ENCODE assay signal across 18 mouse cellular contexts in genomic region chr8:46829414-46830111, GRCm38 (mm10).
A peak's percentile ranks its signal among the peaks of the same experiment; 100 is the strongest.
DNase-seq lines count a peak whose midpoint lies in the region; ATAC-seq and TF ChIP-seq lines count a peak whose summit lies in the region.
"Had no signal": no experiment of that assay in that cellular context is flagged by ENCODE, and none has a peak within 500 bp of the region (broad histone marks: within the 10 kb centered on the region; RNA-seq: fewer than 3 reads in every experiment).

No protein-coding gene starts in this region.

- TF ChIP-seq POLR2A in liver, adult 2 months (IDR thresholded peaks at IDR 0.05; ENCODE audit: extremely low read depth, insufficient read depth, low read length), result no peak

- no peak overlapping the region for H3K4me2 ChIP-seq in stomach, embryonic 14.5 days (replicated peaks; ENCODE audit: low read depth, low read length)
- no peak overlapping the region for H3K4me2 ChIP-seq in forebrain, embryonic 12.5 days
- H3K4me2 ChIP-seq: heart, embryonic 15.5 days; limb, embryonic 13.5 days had no signal

- no peaks in the 10 kb centered on the region for H3K9me3 ChIP-seq in stomach, embryonic 14.5 days (ENCODE audit: control insufficient read depth, low read depth, low read length)
- H3K9me3 ChIP-seq in forebrain, embryonic 12.5 days, result no peaks in the 10 kb centered on the region
- H3K9me3 ChIP-seq: embryonic facial prominence, embryonic 10.5 days; heart, embryonic 15.5 days; limb, embryonic 13.5 days had no signal

- intact Hi-C loops in left cerebral cortex, postnatal 10 days (cut with DNase I), result no loop called here

- peak; percentile 28 for DNase-seq in cerebellum, adult 11-12 months
- no peak for DNase-seq in cerebellum, adult 8-10 months
- peak; percentile 81 for DNase-seq in liver, adult 2 months (ENCODE audit: extremely low read depth, low read depth, low spot score)
- no peak for DNase-seq in liver
- peak; percentile 10 to 14 for DNase-seq in cerebellum, postnatal 10 days
- DNase-seq in left cerebral cortex, postnatal 10 days (ENCODE audit: extremely low spot score in 1 of 2, low spot score in 2 of 2), result no peak
- DNase-seq: adrenal gland, adult 2 months; heart, adult 2 months; right cerebral cortex, adult 18-20 months; spleen, adult 18-20 months; thymus, postnatal 36 days had no signal

- H3K36me3 ChIP-seq in liver, adult 2 months (ENCODE audit: control insufficient read depth, insufficient read depth, low read length), result peaks cover 23% of the 10 kb centered on the region
- no peaks in the 10 kb centered on the region for H3K36me3 ChIP-seq in stomach, embryonic 14.5 days (ENCODE audit: control insufficient read depth, insufficient read depth, low read length)
- 0 out of 2 replicates have a peak, but pooled peaks cover under 1% of the 10 kb centered on the region for H3K36me3 ChIP-seq in forebrain, embryonic 12.5 days (replicated peaks)
- H3K36me3 ChIP-seq: embryonic facial prominence, embryonic 10.5 days had no signal

- no peak for ATAC-seq in stomach, embryonic 14.5 days (ENCODE audit: insufficient number of reproducible peaks, insufficient read depth, low FRiP score, low read depth)
- ATAC-seq in forebrain, embryonic 12.5 days (ENCODE audit: low FRiP score), result no peak
- ATAC-seq: forebrain, embryonic 14.5 days had no signal

- 38% methylated on average over 6 of the region's 6 CpGs for WGBS in liver, adult 2 months
- WGBS in stomach, embryonic 14.5 days, result 56% methylated on average over 6 of the region's 6 CpGs
- WGBS in forebrain, embryonic 12.5 days, result 80% methylated on average over 6 of the region's 6 CpGs

- peak overlapping the region; percentile 76 for H3K27ac ChIP-seq in liver, adult 2 months (replicated peaks; ENCODE audit: insufficient read depth, low read depth, low read length)
- peak overlapping the region; percentile 50; the same call in 1 of the 2 replicates for H3K27ac ChIP-seq in stomach, embryonic 14.5 days (ENCODE audit: low read length)
- H3K27ac ChIP-seq in forebrain, embryonic 12.5 days, result no peak overlapping the region
- H3K27ac ChIP-seq: embryonic facial prominence, embryonic 10.5 days; heart, adult 2 months; heart, embryonic 15.5 days; limb, embryonic 13.5 days had no signal

- no peaks in the 10 kb centered on the region; the same call in 1 of the 2 replicates for H3K79me2 ChIP-seq in liver, adult 2 months (ENCODE audit: control insufficient read depth, insufficient read depth, low read length)

- no peak overlapping the region for H3K4me3 ChIP-seq in liver, adult 2 months (ENCODE audit: insufficient read depth, low read depth, low read length)
- no peak overlapping the region for H3K4me3 ChIP-seq in stomach, embryonic 14.5 days (ENCODE audit: low read depth, low read length)
- no peak overlapping the region for H3K4me3 ChIP-seq in forebrain, embryonic 12.5 days (replicated peaks)
- H3K4me3 ChIP-seq: embryonic facial prominence, embryonic 10.5 days; heart, adult 2 months; heart, embryonic 15.5 days; limb, embryonic 13.5 days had no signal

- H3K9ac ChIP-seq in liver, adult 2 months (ENCODE audit: low read depth, low read length), result peak overlapping the region; percentile 22
- no peak overlapping the region for H3K9ac ChIP-seq in stomach, embryonic 14.5 days (replicated peaks; ENCODE audit: low read depth, low read length)
- H3K9ac ChIP-seq in forebrain, embryonic 12.5 days, result no peak overlapping the region
- H3K9ac ChIP-seq: heart, embryonic 15.5 days; limb, embryonic 13.5 days had no signal

- peaks cover 21% of the 10 kb centered on the region for H3K4me1 ChIP-seq in liver, adult 2 months (ENCODE audit: control insufficient read depth, insufficient read depth, low read length)
- peaks cover 3% of the 10 kb centered on the region; the same call in 1 of the 2 replicates for H3K4me1 ChIP-seq in stomach, embryonic 14.5 days (ENCODE audit: control insufficient read depth, insufficient read depth, low read length)
- H3K4me1 ChIP-seq in forebrain, embryonic 12.5 days, result no peaks in the 10 kb centered on the region; the same call in 1 of the 2 replicates

- H3K27me3 ChIP-seq in liver, adult 2 months (ENCODE audit: control insufficient read depth, insufficient read depth, low read length), result no peaks in the 10 kb centered on the region
- no peaks in the 10 kb centered on the region for H3K27me3 ChIP-seq in stomach, embryonic 14.5 days (ENCODE audit: control insufficient read depth, insufficient read depth, low read length)
- H3K27me3 ChIP-seq in forebrain, embryonic 12.5 days, result no peaks in the 10 kb centered on the region
- H3K27me3 ChIP-seq: CH12.LX; heart, embryonic 15.5 days; limb, embryonic 13.5 days had no signal

- TF ChIP-seq CTCF in liver, adult 2 months (IDR thresholded peaks at IDR 0.05; ENCODE audit: low read depth, low read length), result no peak

Comparison
In these comparisons a context has a peak if more than half of its experiments do, and no peak if none do; other contexts are left out.
1. DNase-seq: peak in cerebellum, adult 11-12 months (single experiment), liver, adult 2 months (single experiment) and cerebellum, postnatal 10 days (2 of 2); none in cerebellum, adult 8-10 months (single experiment), liver (single experiment) and left cerebral cortex, postnatal 10 days (0 of 2).